Mouse (Mus musculus): ENCODE measurements around the gene Agap3. TPM values are rescaled to one million over a fixed set of nuclear protein-coding genes. Genes with fewer than 3 reads are reported as not detected.
A peak's percentile ranks its signal among the peaks of the same experiment; 100 is the strongest.

Gene Agap3
- total RNA-seq, 2 experiments from 2014 or later = 80.4 to 80.7 TPM

DNA sequence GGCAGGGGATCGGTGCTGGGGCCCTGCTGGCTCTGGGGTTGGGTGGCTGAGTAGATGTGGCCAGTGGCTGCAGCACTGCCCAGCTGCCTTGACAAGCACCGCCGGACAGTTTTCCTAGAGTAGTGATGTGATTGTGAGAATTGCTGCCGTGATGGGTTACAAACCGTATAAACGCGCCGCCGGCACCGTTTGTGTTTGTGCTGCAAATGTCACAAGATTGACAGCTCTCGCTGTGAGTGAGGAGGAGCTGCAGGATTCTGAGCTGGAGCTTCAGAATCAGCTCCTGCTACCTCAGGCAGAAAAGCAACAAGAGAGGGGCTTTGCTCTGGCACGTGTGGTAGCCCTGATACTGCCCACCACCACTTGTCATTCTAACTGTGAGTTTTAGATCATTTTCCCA lies 14.8 kb downstream of the Agap3 start:
- no peak for DNase-seq (ENCODE audit: low spot score)
- intact Hi-C loops (cut with DNase I) = no loop called here

DNA sequence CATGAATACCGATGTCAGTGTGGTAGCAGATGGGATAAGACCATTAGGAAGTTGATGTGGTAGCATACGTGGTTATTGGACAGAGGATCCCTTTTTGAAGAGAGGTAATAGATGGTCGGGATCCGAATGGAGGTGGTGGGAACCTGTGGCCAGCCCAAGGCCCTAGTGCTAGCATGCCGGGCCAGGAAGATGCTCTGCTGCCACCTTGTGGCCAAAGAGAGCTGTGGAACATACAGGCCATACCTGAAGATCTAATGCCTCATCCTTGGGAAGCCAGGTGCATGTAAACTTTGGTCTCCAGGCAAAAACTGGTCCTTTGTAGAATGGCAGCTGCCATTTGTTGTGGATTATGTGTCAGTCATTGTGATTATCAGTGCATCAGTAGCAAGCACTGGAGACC lies 18.6 kb downstream of the Agap3 start:
- intact Hi-C loops (cut with DNase I) = loop anchor here (1.0 to 5.0 kb wide), 4 partner anchors 15 to 203 kb away; no protein-coding TSS in a partner anchor
- DNase-seq (ENCODE audit: low spot score) = no peak

DNA sequence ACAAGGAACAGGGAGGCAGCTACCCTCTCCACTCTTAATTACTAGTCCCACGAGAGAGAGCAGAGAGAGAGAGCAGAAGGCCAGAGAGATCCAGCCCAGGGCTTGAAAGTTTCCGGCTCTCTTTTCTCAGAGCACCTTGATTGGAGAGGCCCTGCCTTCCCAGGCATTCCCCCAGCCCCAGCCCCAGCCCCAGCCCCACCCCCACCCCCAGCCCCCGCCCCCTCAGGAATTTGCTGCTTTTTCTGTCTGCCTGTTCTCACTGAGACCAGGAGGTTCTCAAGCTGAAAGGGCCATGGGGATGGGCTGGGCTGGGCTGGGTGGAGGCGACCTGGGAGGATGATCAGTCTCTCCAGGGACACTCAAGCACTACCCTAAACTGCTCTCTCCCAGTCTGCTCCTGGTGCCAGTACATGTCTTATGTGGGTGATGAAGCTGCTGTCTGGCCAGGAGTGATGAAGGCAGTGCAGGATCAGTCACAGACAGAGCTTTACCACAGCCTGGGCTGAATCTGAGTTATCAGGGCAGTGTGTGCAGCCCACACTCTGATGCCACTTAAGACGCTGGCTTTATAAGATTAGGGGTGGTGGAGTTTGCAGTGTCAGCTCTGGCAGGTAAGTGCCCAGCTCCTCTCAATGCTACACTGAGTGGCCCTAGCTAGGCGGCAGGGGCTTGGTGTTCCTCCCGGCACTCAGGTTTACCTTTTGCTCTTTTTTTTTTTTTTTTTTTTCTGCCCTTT lies 21.1 kb downstream of the Agap3 start:
- intact Hi-C loops (cut with DNase I) = loop anchor here (5.0 kb wide), 1 partner anchor 206 kb away; no protein-coding TSS in a partner anchor
- no peak for DNase-seq (ENCODE audit: low spot score)

DNA sequence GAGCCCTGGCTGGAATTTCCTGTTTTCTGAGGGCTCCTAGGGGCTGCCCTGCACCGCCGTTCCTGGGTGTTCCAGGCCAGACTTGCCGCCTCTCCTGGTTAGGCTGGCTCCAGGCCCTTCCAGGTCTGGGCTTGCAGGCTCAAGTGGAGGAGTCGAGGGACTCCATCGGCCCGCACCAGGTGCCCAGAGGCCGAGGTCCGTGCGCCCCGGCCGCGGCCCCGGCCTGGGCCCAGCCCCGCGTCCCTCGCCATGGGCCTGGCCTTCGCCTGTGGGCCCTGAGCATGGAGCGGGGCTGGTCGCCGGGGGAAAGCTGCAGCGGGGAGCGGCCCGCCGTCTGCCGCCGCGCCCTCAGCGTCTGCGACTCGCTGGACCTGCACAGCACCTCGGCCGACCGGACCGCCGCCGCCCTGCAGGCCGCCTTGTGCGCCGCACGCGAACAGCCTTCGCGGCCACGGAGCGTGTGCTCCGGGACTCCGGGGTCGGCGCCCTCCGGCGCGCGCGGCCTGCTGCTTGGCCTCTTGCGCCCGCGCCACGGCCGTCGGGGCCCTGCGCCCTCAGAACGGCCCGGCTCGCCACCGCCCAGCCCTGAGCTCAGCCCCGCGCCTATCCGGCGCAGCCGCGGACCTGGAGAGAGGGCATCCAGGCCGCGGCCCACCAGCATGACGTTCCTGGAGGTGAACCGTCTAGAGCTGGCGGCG lies 22.2 kb downstream of the Agap3 start:
- no peak for DNase-seq (ENCODE audit: low spot score)
- intact Hi-C loops (cut with DNase I) = loop anchor here (5.0 kb wide), 1 partner anchor 207 kb away; no protein-coding TSS in a partner anchor

DNA sequence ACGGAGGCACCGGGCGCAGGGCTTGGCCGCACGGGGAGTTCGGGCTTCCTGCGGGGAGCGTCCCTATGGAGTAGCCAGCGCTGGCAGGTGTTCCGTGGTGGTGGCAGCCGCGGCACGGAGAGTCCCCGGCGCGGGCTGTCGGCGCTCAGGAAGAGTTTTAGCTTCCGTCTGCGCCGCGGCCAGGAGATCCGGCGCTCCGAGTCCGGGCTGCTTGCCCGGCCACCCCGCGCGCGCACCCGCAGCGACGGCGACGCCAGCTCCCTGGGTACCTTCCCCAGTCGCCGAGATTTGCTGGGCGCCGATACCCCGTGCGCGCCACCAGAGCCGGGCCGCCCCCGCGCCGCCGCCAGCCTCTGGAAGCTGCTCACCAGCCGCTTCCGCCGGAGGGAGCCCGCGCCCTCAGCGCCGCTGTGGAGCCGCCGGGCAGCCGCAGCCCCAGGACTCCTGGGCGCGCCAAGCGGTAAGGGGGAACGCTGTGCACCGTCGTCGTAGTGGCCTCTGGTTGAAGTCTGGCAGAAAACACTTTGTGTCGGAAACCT lies 22.8 kb downstream of the Agap3 start:
- intact Hi-C loops (cut with DNase I) = loop anchor here (5.0 kb wide), 1 partner anchor 207 kb away; no protein-coding TSS in a partner anchor
- DNase-seq (ENCODE audit: low spot score) = no peak

DNA sequence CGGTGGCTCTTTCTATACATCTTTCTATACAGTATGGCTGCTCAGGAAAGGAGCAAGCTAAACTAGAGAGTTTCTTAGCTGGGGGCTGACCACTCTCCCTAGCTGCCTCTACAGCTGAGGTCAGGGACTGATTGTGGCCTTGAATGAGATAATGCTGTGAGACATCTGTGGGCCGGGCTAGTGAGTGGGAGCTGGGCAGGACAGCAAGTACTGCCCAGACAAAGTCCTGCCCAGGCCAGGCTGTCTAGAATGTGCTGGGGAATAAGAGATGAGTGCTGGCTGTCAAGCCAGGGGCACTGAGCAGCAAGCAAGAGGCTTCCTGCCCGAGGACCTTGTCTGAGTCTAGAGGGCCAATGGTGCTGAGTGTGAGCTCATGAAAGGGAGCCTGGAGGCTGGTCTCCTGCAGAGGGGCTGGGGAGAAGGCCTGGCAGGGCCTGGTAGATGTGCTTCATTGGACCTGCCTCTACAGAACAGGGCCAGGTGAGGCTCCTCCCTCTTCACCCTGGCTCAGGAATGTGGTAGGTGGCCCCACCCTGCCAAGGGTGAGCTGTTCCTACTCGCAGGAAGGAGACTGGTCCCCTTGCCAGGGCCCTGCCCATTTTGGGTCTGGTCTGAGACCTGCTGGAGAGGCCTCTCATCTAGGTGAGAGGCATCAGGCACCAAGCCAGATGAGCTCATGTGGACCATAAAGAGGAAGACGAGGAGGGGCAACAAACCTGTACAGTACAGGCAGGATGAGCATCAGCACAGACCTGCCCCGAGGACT lies 23.7 kb downstream of the Agap3 start:
- intact Hi-C loops (cut with DNase I) = no loop called here
- no peak for DNase-seq (ENCODE audit: low spot score)

DNA sequence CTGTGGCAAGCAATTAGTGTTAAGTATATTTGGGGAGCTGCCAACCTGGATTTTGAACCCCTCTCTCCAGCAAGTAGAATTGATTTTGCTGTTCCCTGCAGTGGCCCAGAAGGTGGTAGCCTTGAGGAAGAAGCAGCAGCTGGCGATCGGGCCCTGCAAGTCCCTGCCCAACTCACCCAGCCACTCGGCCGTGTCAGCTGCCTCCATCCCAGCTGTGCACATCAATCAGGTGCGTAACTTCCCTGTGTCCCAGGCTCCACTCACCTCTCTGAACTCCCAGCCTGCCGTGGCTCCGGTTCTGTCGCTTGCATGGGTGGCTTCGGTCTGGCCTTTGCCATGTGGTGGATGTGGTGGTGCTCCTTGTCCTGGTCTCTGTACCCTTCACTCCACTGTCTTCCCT lies 25.9 kb downstream of the Agap3 start:
- intact Hi-C loops (cut with DNase I) = no loop called here

DNA sequence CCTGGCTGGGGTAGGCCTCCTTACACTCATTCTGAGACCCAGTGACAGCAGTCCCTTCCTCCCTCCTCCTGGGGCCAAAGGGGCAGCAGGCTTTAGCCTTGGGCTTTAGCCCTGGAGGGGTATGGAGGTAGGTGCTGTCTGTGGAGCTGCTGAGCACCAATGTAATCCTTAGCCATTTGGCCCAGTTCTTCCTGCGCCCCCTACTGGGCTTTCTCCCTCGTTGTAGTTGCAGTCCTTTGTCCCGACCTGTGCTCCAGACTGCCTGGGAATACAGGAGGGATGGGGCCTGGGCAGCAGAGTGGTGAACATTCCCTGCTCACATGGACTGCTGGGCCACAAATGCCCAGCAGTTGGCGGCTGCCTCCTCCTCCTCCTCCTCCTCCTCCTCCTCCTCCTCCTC lies 29.7 kb downstream of the Agap3 start:
- no peak for DNase-seq (ENCODE audit: low spot score)
- intact Hi-C loops (cut with DNase I) = no loop called here

More for the DNA sequence above, 25.9 kb downstream of the Agap3 start:
- no peak for DNase-seq (ENCODE audit: low spot score)

DNA sequence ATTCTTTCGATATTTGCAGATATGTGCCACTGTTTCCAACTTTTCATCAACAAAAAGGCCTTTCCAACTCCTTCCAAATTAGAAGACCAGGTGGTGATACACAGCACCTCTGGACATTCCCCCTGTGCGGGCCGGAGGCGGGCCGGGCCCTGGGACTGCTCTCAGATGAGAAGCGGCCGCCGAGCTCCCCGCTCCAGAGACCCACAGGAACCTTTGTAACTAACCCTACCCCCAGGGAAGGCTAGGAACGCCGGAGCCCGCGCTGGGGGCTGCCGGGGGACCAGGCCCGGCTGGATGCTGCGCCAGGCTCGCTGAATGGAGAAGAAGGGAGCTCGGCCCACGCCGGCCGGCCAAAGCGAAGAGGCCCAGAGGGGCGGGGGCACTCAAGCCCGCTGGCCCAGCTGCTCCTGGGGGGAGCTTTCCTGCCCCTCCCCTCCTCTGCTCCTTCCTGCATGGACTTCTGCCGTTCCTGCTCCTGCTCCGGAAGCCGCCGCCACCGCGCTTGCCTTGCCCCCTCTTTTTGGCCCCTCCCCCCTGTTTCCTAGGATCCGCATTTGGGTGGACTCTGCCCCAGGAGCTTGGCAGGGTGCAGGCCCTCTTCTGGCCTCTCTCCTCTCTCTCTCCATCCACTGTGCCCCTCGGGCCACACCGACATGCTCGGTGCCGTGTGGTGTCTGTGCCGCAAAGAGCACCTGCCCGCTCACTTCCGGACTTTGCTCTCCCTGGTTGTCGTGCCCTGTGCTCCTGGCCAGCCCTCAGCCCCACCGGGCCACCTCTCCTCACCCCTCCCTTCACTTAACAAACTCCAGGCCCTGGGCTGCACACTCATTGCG lies 30.5 kb downstream of the Agap3 start:
- intact Hi-C loops (cut with DNase I) = no loop called here
- no peak for DNase-seq (ENCODE audit: low spot score)

DNA sequence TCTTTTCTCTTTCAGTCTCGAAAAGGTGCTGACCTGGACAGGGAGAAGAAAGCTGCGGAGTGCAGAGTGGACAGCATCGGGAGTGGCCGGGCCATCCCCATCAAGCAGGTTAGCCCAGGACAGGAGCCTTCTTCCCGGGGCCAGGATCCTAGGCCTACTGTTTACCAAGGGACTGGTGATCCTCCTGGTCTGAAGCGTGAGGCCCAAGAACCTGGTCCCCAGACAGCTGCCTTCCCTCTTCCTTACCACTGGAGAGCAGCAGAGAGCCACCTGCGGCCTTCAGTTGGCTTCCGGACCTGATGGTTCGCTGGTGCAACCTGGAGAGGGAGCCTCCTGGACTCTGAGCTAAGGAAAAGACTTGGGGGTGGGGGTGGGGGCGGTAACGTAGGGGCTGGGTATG lies 31.3 kb downstream of the Agap3 start:
- intact Hi-C loops (cut with DNase I) = no loop called here
- DNase-seq (ENCODE audit: low spot score) = no peak

DNA sequence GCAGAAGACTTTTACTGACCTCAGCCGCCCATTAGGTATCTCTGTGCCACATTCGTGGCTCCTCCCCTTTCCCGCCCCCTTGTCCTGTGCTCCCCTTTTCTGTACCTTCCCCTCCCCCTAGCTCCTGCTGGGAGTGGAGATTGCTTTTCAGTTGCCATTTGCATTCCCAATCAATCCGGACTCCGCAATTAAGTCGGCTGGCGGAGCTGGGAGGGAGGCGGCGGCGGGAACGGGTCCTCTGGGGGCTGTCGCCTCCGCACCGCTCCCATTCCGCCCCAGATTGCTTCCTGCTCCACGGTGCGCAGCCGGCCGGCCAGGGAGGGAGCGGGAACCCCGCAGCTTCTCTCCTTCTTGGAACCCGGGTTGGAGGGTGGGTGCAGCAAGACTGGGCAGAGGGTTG lies 33.0 kb downstream of the Agap3 start:
- intact Hi-C loops (cut with DNase I) = no loop called here
- no peak for DNase-seq (ENCODE audit: low spot score)

DNA sequence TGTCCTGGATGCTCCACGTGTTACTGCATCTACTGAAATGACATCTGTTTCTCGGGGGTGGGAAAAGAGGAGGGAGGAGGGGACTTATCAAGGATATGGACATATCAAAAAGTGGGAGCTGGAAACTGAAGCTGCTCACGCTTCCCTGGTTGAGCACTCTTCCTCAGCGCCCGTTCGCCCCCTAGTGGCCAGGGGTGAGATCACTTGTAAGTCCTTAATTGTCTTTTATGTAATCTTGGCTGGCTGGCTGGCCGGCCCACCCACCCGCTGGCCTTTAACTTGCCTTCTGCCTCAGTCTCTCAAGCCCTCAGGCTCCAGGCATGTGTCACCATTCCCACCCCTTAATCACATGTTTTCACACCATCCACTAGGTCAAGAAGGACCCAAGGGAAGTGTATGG lies 34.1 kb downstream of the Agap3 start:
- intact Hi-C loops (cut with DNase I) = no loop called here

DNA sequence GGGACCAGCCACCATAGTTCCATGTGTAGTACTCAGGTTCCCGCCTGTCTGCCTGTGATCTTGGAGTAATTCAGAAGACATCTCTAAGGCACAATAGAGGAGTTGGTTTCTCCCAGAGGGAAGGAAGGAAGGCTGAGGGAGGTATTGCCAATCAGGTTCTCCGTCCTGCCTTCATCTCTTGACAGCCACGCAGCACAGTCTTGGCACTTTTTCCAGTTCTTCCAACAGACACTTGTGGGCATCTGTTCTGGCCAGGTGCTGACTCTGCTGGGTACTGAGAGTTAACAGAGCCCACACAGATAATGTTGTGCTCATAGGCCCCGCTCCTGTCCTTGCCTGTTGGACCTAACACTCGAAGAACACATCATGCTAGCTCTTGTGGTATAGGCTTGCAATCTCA lies 34.8 kb downstream of the Agap3 start:
- intact Hi-C loops (cut with DNase I) = no loop called here
- DNase-seq (ENCODE audit: low spot score) = no peak

More for the DNA sequence above, 34.1 kb downstream of the Agap3 start:
- peak; percentile 78 for DNase-seq (ENCODE audit: low spot score)

DNA sequence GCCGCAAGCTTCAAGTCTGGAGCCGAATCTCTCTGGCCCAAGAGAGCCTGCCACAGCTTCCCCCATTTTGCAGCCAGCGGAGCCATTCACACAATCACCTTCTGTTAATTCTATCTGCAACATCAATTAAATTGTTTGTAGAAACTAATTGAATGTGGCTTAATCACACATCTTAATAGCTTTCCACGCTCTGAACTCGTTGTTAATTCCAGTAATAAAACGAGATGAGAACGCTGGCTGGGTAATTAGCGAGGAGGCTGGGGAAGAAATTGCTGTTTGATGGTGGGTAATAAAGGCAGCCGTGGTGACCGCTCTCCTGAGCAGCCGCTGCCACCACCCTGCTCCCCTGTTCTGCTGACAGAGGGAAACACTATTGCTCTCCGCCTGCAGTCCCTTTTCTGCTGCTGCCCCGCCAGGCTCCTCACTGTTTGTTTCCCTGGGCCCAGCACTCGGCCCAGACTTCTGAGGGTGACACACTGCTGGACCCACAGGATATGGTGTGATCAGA lies 38.5 kb downstream of the Agap3 start:
- intact Hi-C loops (cut with DNase I) = no loop called here
- DNase-seq (ENCODE audit: low spot score) = no peak

DNA sequence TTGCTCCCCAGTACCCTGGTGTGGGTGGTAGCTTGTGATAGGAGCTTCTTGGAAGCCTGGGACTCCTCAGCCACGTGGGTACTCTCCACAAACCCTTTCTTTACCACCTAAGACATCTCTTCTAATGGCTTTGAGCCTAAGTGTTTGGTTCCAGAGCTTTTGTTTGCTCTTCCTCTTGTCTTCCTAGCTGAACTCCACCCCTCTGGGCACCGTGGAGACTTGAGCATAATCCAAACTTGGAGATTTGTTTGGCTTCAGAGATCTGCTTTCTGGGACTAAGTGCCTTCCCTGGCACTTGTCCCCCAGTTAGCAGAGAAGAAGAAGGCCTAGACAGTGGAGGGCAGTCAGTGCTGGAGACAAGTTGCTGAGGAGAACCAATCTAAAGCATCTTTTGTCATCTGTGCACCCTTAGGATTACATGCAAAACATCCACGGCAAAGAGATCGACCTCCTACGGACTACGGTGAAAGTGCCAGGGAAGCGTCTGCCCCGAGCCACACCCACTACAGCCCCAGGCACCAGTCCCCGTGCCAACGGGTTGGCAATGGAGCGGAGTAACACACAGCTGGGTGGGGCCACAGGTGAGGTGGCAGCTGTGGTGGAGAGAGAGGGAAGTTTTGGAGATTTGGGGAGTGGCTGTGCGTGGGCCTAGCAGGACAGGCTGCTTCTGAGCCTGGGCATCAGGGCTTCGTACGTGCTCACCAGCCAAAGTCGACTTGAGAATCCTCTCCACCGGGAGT lies 40.7 kb downstream of the Agap3 start:
- DNase-seq (ENCODE audit: low spot score) = no peak
- intact Hi-C loops (cut with DNase I) = no loop called here

DNA sequence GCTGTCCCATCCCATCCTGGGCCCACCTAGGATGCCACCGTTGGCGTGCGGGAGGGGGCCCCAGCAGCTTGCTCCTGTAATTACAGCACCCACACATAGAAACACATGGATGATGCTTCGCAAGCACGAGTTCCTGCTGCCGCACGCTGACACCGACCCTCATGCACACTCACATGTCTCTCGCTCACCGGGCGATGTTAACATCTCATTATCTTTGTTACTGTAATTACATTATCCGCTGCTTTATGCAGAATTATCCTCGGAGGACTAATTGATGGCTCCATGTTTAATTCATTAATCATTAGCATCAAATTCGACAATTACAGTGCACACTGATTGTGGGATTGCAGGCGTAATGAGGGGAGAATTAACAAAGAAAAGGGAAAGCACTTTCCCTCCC lies 43.0 kb downstream of the Agap3 start:
- intact Hi-C loops (cut with DNase I) = no loop called here
- DNase-seq (ENCODE audit: low spot score) = no peak

DNA sequence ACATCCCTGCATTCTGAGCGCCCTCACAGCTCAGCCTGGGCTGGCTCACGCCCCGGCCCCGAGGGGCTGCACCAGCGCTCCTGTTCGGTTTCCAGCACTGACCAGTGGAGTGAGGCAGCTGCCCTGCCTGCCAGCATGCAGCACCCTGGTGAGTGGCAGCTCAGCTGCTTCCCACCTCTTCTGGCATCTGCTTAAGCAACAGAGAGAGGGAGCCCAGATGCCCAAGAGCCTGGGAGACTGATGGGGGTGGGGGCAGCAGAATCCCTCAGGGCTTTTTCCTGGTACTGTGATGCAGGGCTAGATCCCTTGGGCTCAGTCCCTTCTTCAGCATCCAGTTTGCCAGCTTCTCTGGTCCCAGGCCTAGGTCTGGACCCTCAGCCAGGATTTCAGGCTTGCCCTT lies 44.8 kb downstream of the Agap3 start:
- intact Hi-C loops (cut with DNase I) = no loop called here
- no peak for DNase-seq (ENCODE audit: low spot score)

DNA sequence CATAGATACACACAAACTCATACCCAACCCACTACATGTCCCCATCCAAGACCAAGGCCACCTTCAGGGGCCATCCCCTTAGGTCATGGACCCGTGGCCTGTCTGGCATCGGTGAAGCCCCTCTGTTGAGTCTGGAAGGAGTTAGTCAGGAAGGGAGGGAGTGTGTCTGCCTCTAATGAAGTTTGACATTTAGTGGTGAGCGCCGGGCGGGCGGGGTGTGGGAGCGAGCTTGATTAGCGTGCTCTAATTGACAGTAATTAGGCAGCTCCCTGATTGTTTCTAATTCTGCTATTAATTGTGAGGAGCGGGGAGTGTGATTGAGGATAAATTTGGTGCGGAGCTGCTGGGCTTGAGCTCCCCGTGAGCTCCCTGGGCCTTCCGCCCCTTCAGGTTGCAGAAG lies 45.5 kb downstream of the Agap3 start:
- intact Hi-C loops (cut with DNase I) = no loop called here
- DNase-seq (ENCODE audit: low spot score) = no peak

DNA sequence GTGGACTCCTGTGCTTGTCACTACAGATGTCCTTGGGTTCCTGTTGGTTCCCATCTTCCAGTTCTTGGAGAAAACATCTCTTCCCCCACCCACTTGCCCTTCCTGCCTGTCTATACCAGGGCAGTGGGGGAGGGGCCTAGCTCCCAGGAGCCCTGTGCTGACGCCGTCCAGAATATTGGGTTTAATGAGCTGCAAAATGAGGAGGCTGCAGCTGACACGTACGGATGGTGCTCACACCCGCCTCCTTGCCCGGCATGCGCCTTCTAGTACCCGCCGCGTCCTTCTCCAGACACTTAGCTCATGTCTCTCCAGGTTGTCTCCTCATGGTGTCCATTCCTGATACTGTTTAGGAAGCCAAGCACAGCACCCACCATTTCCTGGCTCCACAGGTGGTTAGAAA lies 47.1 kb downstream of the Agap3 start:
- intact Hi-C loops (cut with DNase I) = no loop called here
- DNase-seq (ENCODE audit: low spot score) = no peak
